Mouse (Mus musculus) embryonic facial prominence, embryonic 15.5 days (tissue): ENCODE measurements at regions not wholly inside any gene's neighbourhood (a gene's known extent, or its start where the extent isn't known, plus 50 kb on each side); places are given as distances from the start of the nearest gene placed in this dataset.

Experiments
- ATAC-seq: fragments of 200-750 bp; cut with Nextera tagmentation; 2 replicates; pipeline ENCODE4 v1.8.0; 2017; ENCODE audit warnings: low read depth, moderate TSS enrichment; ENCODE audit not compliant: insufficient number of reproducible peaks, low FRiP score, low TSS enrichment
- H3K27ac ChIP-seq: fragments of 300-500 bp; sonication (generic); replicated peaks from 2 replicates; pipeline ENCODE4 v1.5.1; 2015; ENCODE audit warnings: mild to moderate bottlenecking, inconsistent platforms
- H3K27me3 ChIP-seq: fragments of 300-500 bp; sonication (generic); 2 replicates; pipeline ENCODE4 v1.6.1; 2015; ENCODE audit warnings: inconsistent platforms
- H3K36me3 ChIP-seq: fragments of 300-500 bp; sonication (generic); 2 replicates; pipeline ENCODE4 v1.6.1; 2015; ENCODE audit warnings: mild to moderate bottlenecking, inconsistent platforms
- H3K4me1 ChIP-seq: fragments of 300-500 bp; sonication (generic); 2 replicates; pipeline ENCODE4 v1.6.1; 2015; ENCODE audit warnings: inconsistent platforms
- H3K4me2 ChIP-seq: fragments of 300-500 bp; sonication (generic); replicated peaks from 2 replicates; pipeline ENCODE4 v1.6.1; 2015; ENCODE audit warnings: mild to moderate bottlenecking, inconsistent platforms
- H3K4me3 ChIP-seq: fragments of 300-500 bp; sonication (generic); replicated peaks from 2 replicates; pipeline ENCODE4 v1.5.1; 2015; ENCODE audit warnings: mild to moderate bottlenecking, inconsistent platforms
- H3K9ac ChIP-seq: fragments of 300-500 bp; sonication (generic); 2 replicates; pipeline ENCODE4 v1.6.1; 2015; ENCODE audit warnings: inconsistent platforms
- H3K9me3 ChIP-seq: fragments of 300-500 bp; sonication (generic); replicated peaks from 2 replicates; pipeline ENCODE4 v1.6.1; 2016; ENCODE audit warnings: inconsistent platforms
- WGBS: fragments of 180-500 bp; shearing (Covaris S2); methylation state at CpG from one replicate; pipeline ENCODE4 v1.1.7; 2015; 5-methylcytosine and 5-hydroxymethylcytosine counted together

DNA sequence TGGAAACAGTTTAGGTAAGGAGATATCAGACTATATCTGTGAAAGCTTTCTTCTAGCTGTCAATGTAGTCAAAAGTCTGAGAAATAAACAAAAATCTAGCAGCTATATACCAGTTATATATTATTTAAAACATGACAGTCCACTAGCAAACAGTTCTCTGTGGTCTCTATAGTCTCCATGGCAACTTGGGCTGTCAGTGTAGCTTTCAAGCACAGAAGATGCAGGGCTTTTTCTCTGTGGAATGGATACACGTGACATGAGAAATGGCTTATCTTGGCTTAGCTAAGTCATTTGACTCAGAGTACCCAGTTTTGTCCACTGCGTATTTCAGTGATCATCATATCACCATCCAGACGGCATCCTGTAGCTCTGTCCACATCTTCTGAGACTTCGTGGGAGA lies 84.6 kb upstream of the Gorab start:
- Histone ChIP-seq H3K4me2 (no peak overlapping the region), H3K9ac (no peak overlapping the region), H3K36me3 (no peaks in the 10 kb centered on the region), H3K27ac (no peak overlapping the region), H3K4me1 (no peaks in the 10 kb centered on the region), H3K4me3 (no peak overlapping the region), H3K27me3 (no peaks in the 10 kb centered on the region), H3K9me3 (no peaks in the 10 kb centered on the region)
- WGBS = 69% methylated on average over 4 of the region's 4 CpGs
- ATAC-seq = no peak

DNA sequence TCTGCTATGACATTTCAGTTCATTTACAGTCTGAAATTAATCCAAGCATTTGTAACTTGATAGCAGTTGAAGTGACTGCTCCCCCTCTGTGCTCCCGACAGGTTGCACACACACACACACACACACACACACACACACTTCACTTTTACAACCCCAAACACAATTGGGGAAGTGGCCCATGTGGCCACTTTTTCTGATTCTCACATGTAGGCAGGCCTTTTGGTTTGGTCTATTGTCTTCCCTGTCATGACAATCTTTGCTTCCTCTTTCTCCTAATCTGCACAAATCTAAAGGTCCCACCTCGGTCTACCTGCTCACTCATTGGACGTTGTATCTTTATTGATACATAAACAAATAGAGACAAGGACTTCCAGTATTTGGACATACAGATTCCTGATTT lies 79.6 kb upstream of the Gorab start:
- H3K36me3 ChIP-seq = no peaks in the 10 kb centered on the region
- ATAC-seq = no peak
- no peak overlapping the region for H3K9ac ChIP-seq
- WGBS = 74% methylated on average over 3 of the region's 3 CpGs
- no peaks in the 10 kb centered on the region for H3K27me3 ChIP-seq
- H3K4me1 ChIP-seq = no peaks in the 10 kb centered on the region
- H3K27ac ChIP-seq = no peak overlapping the region
- no peaks in the 10 kb centered on the region for H3K9me3 ChIP-seq
- H3K4me3 ChIP-seq = no peak overlapping the region
- H3K4me2 ChIP-seq = no peak overlapping the region

GRCm38 (mm10) chr1:163477478-163478167 lies 74.2 kb upstream of the Gorab start:
- Histone ChIP-seq H3K36me3 (no peaks in the 10 kb centered on the region), H3K4me1 (no peaks in the 10 kb centered on the region), H3K4me3 (no peak overlapping the region), H3K4me2 (no peak overlapping the region), H3K27ac (no peak overlapping the region; the same call in 1 of the 2 replicates), H3K9ac (no peak overlapping the region), H3K27me3 (no peaks in the 10 kb centered on the region), H3K9me3 (no peaks in the 10 kb centered on the region)
- ATAC-seq = no peak
- WGBS = 18% methylated on average over 4 of the region's 4 CpGs

DNA sequence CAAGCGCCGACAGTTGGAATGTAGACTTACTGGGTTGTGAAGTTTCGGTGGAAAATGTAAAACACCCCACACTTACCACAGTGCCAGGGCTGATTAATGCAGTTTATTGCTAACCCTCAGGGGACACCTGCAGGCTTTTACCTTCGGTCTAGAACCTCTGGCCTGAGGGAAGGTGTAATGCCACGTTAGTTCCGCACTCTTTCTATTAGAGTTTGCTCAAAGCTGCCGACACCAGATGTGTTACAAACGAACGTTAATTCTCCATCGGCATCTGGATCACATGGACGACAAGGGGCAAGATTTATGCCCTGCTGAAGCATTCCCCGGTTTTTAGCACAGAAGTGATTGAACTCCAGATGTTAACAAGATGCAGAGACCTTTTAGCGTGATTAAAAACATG lies 57.7 kb upstream of the Gorab start:
- 47% methylated on average over 13 of the region's 13 CpGs for WGBS
- Histone ChIP-seq H3K4me3 (no peak overlapping the region), H3K4me1 (no peaks in the 10 kb centered on the region), H3K9me3 (no peaks in the 10 kb centered on the region), H3K4me2 (no peak overlapping the region), H3K27ac (no peak overlapping the region), H3K27me3 (no peaks in the 10 kb centered on the region), H3K9ac (no peak overlapping the region), H3K36me3 (no peaks in the 10 kb centered on the region)
- ATAC-seq = no peak

GRCm38 (mm10) chr1:163456366-163456765 lies 52.9 kb upstream of the Gorab start:
- Histone ChIP-seq H3K9me3 (no peaks in the 10 kb centered on the region), H3K4me3 (no peak overlapping the region), H3K9ac (no peak overlapping the region), H3K27me3 (no peaks in the 10 kb centered on the region), H3K27ac (no peak overlapping the region), H3K36me3 (no peaks in the 10 kb centered on the region), H3K4me2 (no peak overlapping the region), H3K4me1 (no peaks in the 10 kb centered on the region)
- ATAC-seq = no peak
- WGBS = 88% methylated on average over 8 of the region's 8 CpGs
